Mouse (Mus musculus) embryonic facial prominence, embryonic 11.5 days (tissue): ENCODE results near the gene Klhdc4. TPM values are rescaled to one million over a fixed set of nuclear protein-coding genes. Genes with fewer than 3 reads are reported as not detected.

Experiments
- ATAC-seq: fragments of 200-750 bp; cut with Nextera tagmentation; replicated peaks from 2 replicates; pipeline ENCODE4 v1.8.0; 2017; ENCODE audit warnings: low read depth; ENCODE audit not compliant: insufficient number of reproducible peaks, low FRiP score, low TSS enrichment
- DNase-seq: peaks from one replicate; pipeline ENCODE4 v3.0.0-alpha.2; 2015; ENCODE audit warnings: low spot score
- H3K27ac ChIP-seq: fragments of 300-500 bp; sonication (generic); replicated peaks from 2 replicates; pipeline ENCODE4 v1.5.1; 2014; ENCODE audit warnings: mild to moderate bottlenecking, low read depth, low read length, control low read depth
- H3K27me3 ChIP-seq: fragments of 300-500 bp; sonication (generic); 2 replicates; pipeline ENCODE4 v1.6.1; 2014; ENCODE audit warnings: mild to moderate bottlenecking, low read length, moderate library complexity, mixed read lengths; ENCODE audit not compliant: control insufficient read depth, insufficient read depth
- H3K36me3 ChIP-seq: fragments of 300-500 bp; sonication (generic); replicated peaks from 2 replicates; pipeline ENCODE4 v1.6.1; 2014; ENCODE audit warnings: low read depth, mild to moderate bottlenecking, low read length, moderate library complexity, mixed read lengths; ENCODE audit not compliant: control insufficient read depth, insufficient read depth
- H3K4me1 ChIP-seq: fragments of 300-500 bp; sonication (generic); 2 replicates; pipeline ENCODE4 v1.6.1; 2014; ENCODE audit warnings: low read length, mixed read lengths; ENCODE audit not compliant: control insufficient read depth, insufficient read depth
- H3K4me2 ChIP-seq: fragments of 300-500 bp; sonication (generic); 2 replicates; pipeline ENCODE4 v1.6.1; 2014; ENCODE audit warnings: low read depth, mild to moderate bottlenecking, control low read depth, low read length, moderate library complexity
- H3K4me3 ChIP-seq: fragments of 300-500 bp; sonication (generic); 2 replicates; pipeline ENCODE4 v1.5.1; 2014; ENCODE audit warnings: low read depth, low read length, control low read depth
- H3K9ac ChIP-seq: fragments of 300-500 bp; sonication (generic); replicated peaks from 2 replicates; pipeline ENCODE4 v1.6.1; 2014; ENCODE audit warnings: mild to moderate bottlenecking, control low read depth, low read length
- H3K9me3 ChIP-seq: fragments of 300-500 bp; sonication (generic); replicated peaks from 2 replicates; pipeline ENCODE4 v1.6.1; 2016; ENCODE audit warnings: mild to moderate bottlenecking, low read length, inconsistent platforms, mixed read lengths; ENCODE audit not compliant: control insufficient read depth
- WGBS: fragments of 180-500 bp; shearing (Covaris S2); extraction: QIAGEN DNeasy Blood & Tissue Kit; methylation state at CpG from one replicate; pipeline ENCODE4 v1.1.7; 2014; 5-methylcytosine and 5-hydroxymethylcytosine counted together
- polyA plus RNA-seq: library from polyadenylated mRNA; unstranded; fragments of >200 nt; fragmentation: Nextera tagmentation; extraction: Ambion mirVana; gene quantifications from 2 replicates; pipeline ENCODE4 v1.2.1, GENCODE M21; 2014

Gene Klhdc4
- 43.1 and 45.3 TPM in 2 replicates for polyA plus RNA-seq

GRCm38 (mm10) chr8:121829048-121829776 is at the start of gene Klhdc4:
Gene Klhdc4, minus strand, starts transcription at chr8:121829569.
- WGBS, result under 1% methylated on average over 66 of the region's 68 CpGs
- ATAC-seq, result peak; percentile 93
- no peak within 1 kb of the TSS for H3K27ac ChIP-seq

DNA sequence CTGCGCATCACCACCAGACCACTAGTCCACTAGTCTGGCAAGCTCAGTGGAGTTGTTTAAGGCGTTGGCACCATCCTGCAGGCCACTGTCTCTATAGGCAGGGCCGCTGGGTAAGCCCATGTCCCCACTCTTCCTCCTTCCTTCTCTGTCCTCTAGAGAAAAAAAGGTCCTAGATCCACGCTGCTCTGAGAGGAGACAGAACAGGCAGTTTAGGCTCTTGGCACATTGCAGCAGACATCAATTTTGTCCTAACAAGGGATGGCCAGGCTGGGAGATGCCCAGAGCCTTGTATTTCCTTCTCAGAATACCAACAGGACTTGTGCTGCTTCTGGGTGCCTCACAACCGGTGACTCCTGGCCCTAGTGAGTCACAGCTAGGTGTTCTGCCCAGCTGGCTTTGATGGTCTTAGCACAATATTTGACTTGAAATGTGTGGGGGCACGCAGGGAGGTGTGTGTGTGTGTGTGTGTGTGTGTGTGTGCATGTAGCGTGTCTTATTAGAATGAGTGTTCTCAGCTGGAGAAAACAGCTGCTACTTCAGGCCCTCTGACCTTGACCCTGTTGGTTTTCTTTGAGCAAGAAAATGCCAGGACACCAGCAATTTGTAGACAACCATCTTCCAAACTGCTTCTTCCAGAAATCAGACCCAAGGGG is 48.6 kb upstream of the Klhdc4 start:
- H3K4me3 ChIP-seq, result no peak overlapping the region
- ATAC-seq, result no peak
- 85% methylated on average over 7 of the region's 7 CpGs for whole genome bisulfite sequencing

More at GRCm38 (mm10) chr8:121829048-121829776, at the start of gene Klhdc4:
- peak within 1 kb of the TSS; percentile 87 for H3K4me2 ChIP-seq
- H3K9ac ChIP-seq, result peak within 1 kb of the TSS; percentile 78
- peak within 1 kb of the TSS; percentile 85 for H3K4me3 ChIP-seq
- H3K27me3 ChIP-seq, result no peaks in the 10 kb centered on the region
- H3K36me3 ChIP-seq, result no peaks in the 10 kb centered on the region
- H3K9me3 ChIP-seq, result no peaks in the 10 kb centered on the region
- H3K4me1 ChIP-seq, result peaks cover 8% of the 10 kb centered on the region
- DNase-seq, result peak; percentile 93

DNA sequence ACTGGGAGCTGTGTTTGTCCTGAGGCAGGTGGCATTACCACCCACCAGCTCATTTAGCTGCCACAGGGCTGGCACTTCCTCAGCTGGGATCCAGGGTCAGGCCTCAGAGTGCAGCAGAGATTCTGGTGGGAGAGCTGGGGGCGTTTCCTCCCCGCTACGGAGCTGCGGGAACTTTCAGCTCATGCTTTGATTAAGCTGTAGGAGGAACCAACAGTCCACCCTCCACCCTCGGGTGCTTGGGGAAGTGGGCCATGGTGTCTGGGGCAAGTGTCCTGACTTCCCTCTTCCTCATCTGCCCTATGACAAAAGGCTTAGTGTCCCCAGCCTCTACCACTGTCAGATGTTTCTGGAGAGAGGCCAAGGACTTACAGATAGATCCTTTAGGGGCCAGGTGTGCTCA is 47.8 kb upstream of the Klhdc4 start:
- DNase-seq, result no peak
- 80% methylated on average over 5 of the region's 5 CpGs for WGBS
- no peaks in the 10 kb centered on the region for H3K27me3 ChIP-seq
- H3K27ac ChIP-seq, result no peak overlapping the region
- no peaks in the 10 kb centered on the region for H3K36me3 ChIP-seq
- no peak overlapping the region for H3K4me3 ChIP-seq
- H3K9me3 ChIP-seq, result no peaks in the 10 kb centered on the region
- no peak for ATAC-seq
- H3K4me2 ChIP-seq, result no peak overlapping the region
- H3K4me1 ChIP-seq, result no peaks in the 10 kb centered on the region; the same call in 1 of the 2 replicates
- no peak overlapping the region for H3K9ac ChIP-seq

More for the DNA sequence above, 48.6 kb upstream of the Klhdc4 start:
- H3K36me3 ChIP-seq, result no peaks in the 10 kb centered on the region
- no peak overlapping the region for H3K9ac ChIP-seq
- no peak overlapping the region for H3K27ac ChIP-seq
- H3K4me1 ChIP-seq, result no peaks in the 10 kb centered on the region
- no peak for DNase-seq
- no peaks in the 10 kb centered on the region for H3K27me3 ChIP-seq
- H3K4me2 ChIP-seq, result no peak overlapping the region
- no peaks in the 10 kb centered on the region for H3K9me3 ChIP-seq

- H3K27ac ChIP-seq, result no peak overlapping the region
- no peak overlapping the region for H3K9ac ChIP-seq
- ATAC-seq (no peak), DNase-seq (no peak)
- no peak overlapping the region for H3K4me2 ChIP-seq
- H3K9me3 ChIP-seq, result no peaks in the 10 kb centered on the region
- no peaks in the 10 kb centered on the region for H3K36me3 ChIP-seq
- no peaks in the 10 kb centered on the region; the same call in 1 of the 2 replicates for H3K4me1 ChIP-seq
- H3K4me3 ChIP-seq, result no peak overlapping the region
- H3K27me3 ChIP-seq, result no peaks in the 10 kb centered on the region
- WGBS, result 86% methylated on average over 9 of the region's 9 CpGs
These were observed 46.1 kb upstream of the Klhdc4 start for GRCm38 (mm10) chr8:121875517-121875916.

DNA sequence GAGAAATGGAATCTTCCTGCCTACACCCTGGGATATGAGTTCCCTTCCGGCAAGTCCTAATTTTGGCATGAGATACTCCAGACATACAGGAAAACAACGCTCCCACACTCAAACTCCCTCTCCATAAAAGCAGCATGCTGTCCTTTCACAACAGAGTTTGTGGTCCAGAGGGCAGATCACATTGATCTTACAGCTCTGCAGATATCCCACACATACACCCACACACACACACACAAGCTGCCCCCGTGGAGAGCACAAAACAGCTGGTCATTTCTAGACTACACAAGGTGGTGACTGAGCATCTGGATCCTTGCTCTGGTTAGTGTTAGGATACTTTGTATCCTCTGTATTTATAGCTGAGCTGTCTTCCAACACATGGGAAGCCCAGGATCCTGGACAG is 45.7 kb upstream of the Klhdc4 start:
- H3K36me3 ChIP-seq, result no peaks in the 10 kb centered on the region
- H3K27ac ChIP-seq, result no peak overlapping the region
- no peaks in the 10 kb centered on the region for H3K27me3 ChIP-seq
- no peak overlapping the region for H3K4me2 ChIP-seq
- 81% methylated on average over 3 of the region's 3 CpGs for WGBS
- no peak overlapping the region for H3K4me3 ChIP-seq
- H3K9ac ChIP-seq, result no peak overlapping the region
- no peak for DNase-seq
- no peak for ATAC-seq
- H3K9me3 ChIP-seq, result no peaks in the 10 kb centered on the region
- H3K4me1 ChIP-seq, result no peaks in the 10 kb centered on the region; the same call in 1 of the 2 replicates

GRCm38 (mm10) chr8:121874031-121874430 is 44.7 kb upstream of the Klhdc4 start:
- ATAC-seq, result no peak
- H3K27ac ChIP-seq, result no peak overlapping the region
- no peak overlapping the region for H3K4me2 ChIP-seq
- H3K27me3 ChIP-seq, result no peaks in the 10 kb centered on the region
- no peak overlapping the region for H3K4me3 ChIP-seq
- H3K36me3 ChIP-seq, result no peaks in the 10 kb centered on the region
- 66% methylated on average over 9 of the region's 9 CpGs for WGBS
- H3K9me3 ChIP-seq, result no peaks in the 10 kb centered on the region
- H3K9ac ChIP-seq, result no peak overlapping the region
- DNase-seq, result peak; percentile 50
- H3K4me1 ChIP-seq, result no peaks in the 10 kb centered on the region; the same call in 1 of the 2 replicates

DNA sequence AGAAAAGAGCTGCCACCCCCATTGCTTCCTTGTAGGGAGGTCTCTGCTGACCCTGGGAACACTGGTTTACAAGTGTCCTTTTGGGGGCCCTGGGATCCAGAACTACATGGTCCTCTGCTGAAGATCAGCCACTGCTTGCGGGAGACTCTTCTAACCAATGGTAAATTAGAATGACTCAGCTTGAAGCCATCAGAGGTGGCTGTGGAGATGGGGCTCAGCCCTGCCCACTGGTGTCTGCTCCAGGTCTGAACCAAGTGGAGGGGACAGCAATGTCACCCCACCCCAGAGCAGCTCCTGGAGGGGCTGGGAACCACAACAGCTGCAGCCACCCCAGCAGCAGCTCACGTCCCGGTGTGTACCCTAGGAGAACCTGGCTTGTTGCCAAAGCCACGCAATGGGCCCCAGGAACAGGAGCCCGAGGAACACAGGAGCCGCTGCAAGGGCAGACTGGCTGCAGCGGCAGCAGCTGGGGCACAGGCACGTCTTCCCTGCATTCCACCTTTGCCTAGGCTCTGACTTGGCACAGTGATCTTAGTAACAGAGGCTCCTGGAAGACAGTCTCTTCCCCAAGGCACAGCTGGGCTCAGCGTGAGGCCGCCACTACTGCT is 42.6 kb upstream of the Klhdc4 start:
- no peaks in the 10 kb centered on the region; the same call in 1 of the 2 replicates for H3K4me1 ChIP-seq
- H3K4me2 ChIP-seq, result no peak overlapping the region
- H3K36me3 ChIP-seq, result no peaks in the 10 kb centered on the region
- ATAC-seq (no peak), DNase-seq (no peak)
- WGBS, result 37% methylated on average over 10 of the region's 10 CpGs
- no peak overlapping the region for H3K9ac ChIP-seq
- H3K9me3 ChIP-seq, result no peaks in the 10 kb centered on the region
- no peak overlapping the region for H3K27ac ChIP-seq
- no peak overlapping the region for H3K4me3 ChIP-seq
- H3K27me3 ChIP-seq, result no peaks in the 10 kb centered on the region

- Histone ChIP-seq H3K4me2 (no peak overlapping the region), H3K27ac (no peak overlapping the region), H3K4me3 (no peak overlapping the region), H3K27me3 (no peaks in the 10 kb centered on the region), H3K9ac (no peak overlapping the region), H3K4me1 (no peaks in the 10 kb centered on the region; the same call in 1 of the 2 replicates), H3K9me3 (no peaks in the 10 kb centered on the region), H3K36me3 (no peaks in the 10 kb centered on the region)
- no peak for DNase-seq
- no peak for ATAC-seq
- 81% methylated on average over 2 of the region's 2 CpGs for WGBS
These were observed 40.8 kb upstream of the Klhdc4 start for GRCm38 (mm10) chr8:121870190-121870589.
